Mouse (Mus musculus) liver, embryonic 12.5 days (tissue): ENCODE data around the gene Per2. TPM values are rescaled to one million over a fixed set of nuclear protein-coding genes. Genes with fewer than 3 reads are reported as not detected.
A peak's percentile ranks its signal among the peaks of the same experiment; 100 is the strongest.
"Not testable (repeated sequence)": the region's sequence is repeated elsewhere in the genome, so short reads cannot be mapped to it uniquely, and the experiment has no call there.

Experiments used
- ATAC-seq: fragments of 200-750 bp; cut with Nextera tagmentation; 2 replicates; pipeline ENCODE4 v1.8.0; 2017; ENCODE audit warnings: moderate number of reproducible peaks, mild to moderate bottlenecking, moderate library complexity
- H3K27ac ChIP-seq: fragments of 300-500 bp; sonication (generic); 2 replicates; pipeline ENCODE4 v1.5.1; 2016; ENCODE audit warnings: mild to moderate bottlenecking
- H3K27me3 ChIP-seq: fragments of 300-500 bp; sonication (generic); replicated peaks from 2 replicates; pipeline ENCODE4 v1.6.1; 2016; ENCODE audit warnings: mild to moderate bottlenecking, moderate library complexity
- H3K36me3 ChIP-seq: fragments of 300-500 bp; sonication (generic); 2 replicates; pipeline ENCODE4 v1.6.1; 2016; ENCODE audit warnings: mild to moderate bottlenecking, moderate library complexity
- H3K4me1 ChIP-seq: fragments of 300-500 bp; sonication (generic); 2 replicates; pipeline ENCODE4 v1.6.1; 2016
- H3K4me2 ChIP-seq: fragments of 300-500 bp; sonication (generic); 2 replicates; pipeline ENCODE4 v1.6.1; 2016; ENCODE audit warnings: mild to moderate bottlenecking, moderate library complexity
- H3K4me3 ChIP-seq: fragments of 300-500 bp; sonication (generic); 2 replicates; pipeline ENCODE4 v1.5.1; 2016; ENCODE audit warnings: mild to moderate bottlenecking, moderate library complexity
- H3K9ac ChIP-seq: fragments of 300-500 bp; sonication (generic); 2 replicates; pipeline ENCODE4 v1.6.1; 2016; ENCODE audit warnings: mild to moderate bottlenecking, moderate library complexity
- H3K9me3 ChIP-seq: fragments of 300-500 bp; sonication (generic); replicated peaks from 2 replicates; pipeline ENCODE4 v1.6.1; 2016; ENCODE audit warnings: mild to moderate bottlenecking, moderate library complexity
- whole genome bisulfite sequencing: fragments of 180-500 bp; shearing (Covaris S2); methylation state at CpG from one replicate; pipeline ENCODE4 v1.1.7; 2016; ENCODE audit not compliant: insufficient replicate concordance; 5-methylcytosine and 5-hydroxymethylcytosine counted together
- polyA plus RNA-seq: library from polyadenylated mRNA; unstranded; fragments of >200 nt; fragmentation: Nextera tagmentation; extraction: Ambion mirVana; gene quantifications from 2 replicates; pipeline ENCODE4 v1.2.1, GENCODE M21; 2016

The Per2 gene
- polyA plus RNA-seq, 1 experiment from 2014 or later, result 2.9 TPM

GRCm38 (mm10) chr1:91483304-91484010 lies 24.3 kb upstream of the Per2 start:
- no peaks in the 10 kb centered on the region for H3K4me1 ChIP-seq
- H3K27ac ChIP-seq, result no peak overlapping the region
- H3K4me2 ChIP-seq, result no peak overlapping the region
- peaks cover 7% of the 10 kb centered on the region; the same call in 1 of the 2 replicates for H3K27me3 ChIP-seq
- no peak overlapping the region for H3K9ac ChIP-seq
- WGBS, result 38% methylated on average over 10 of the region's 10 CpGs
- no peak overlapping the region for H3K4me3 ChIP-seq
- H3K9me3 ChIP-seq, result 0 out of 2 replicates have a peak, but pooled peaks cover 5% of the 10 kb centered on the region
- H3K36me3 ChIP-seq, result no peaks in the 10 kb centered on the region
- peak; percentile 59; the same call in 1 of the 2 replicates for ATAC-seq

- WGBS, result 54% methylated on average over 7 of the region's 7 CpGs
- Histone ChIP-seq H3K27ac (no peak overlapping the region), H3K27me3 (peaks cover 7% of the 10 kb centered on the region; the same call in 1 of the 2 replicates), H3K9me3 (0 out of 2 replicates have a peak, but pooled peaks cover 5% of the 10 kb centered on the region), H3K4me1 (no peaks in the 10 kb centered on the region), H3K9ac (no peak overlapping the region), H3K4me3 (no peak overlapping the region), H3K4me2 (no peak overlapping the region), H3K36me3 (no peaks in the 10 kb centered on the region)
- ATAC-seq, result no peak
Observed at GRCm38 (mm10) chr1:91482616-91483211, 23.6 kb upstream of the Per2 start.

GRCm38 (mm10) chr1:91478958-91479357 lies 19.8 kb upstream of the Per2 start:
- WGBS, result 67% methylated on average over 1 of the region's 1 CpGs
- ATAC-seq, result no peak
- H3K9ac ChIP-seq, result no peak overlapping the region
- no peak overlapping the region for H3K27ac ChIP-seq
- no peaks in the 10 kb centered on the region for H3K27me3 ChIP-seq
- H3K4me2 ChIP-seq, result no peak overlapping the region
- no peaks in the 10 kb centered on the region for H3K4me1 ChIP-seq
- H3K4me3 ChIP-seq, result no peak overlapping the region
- H3K9me3 ChIP-seq, result 0 out of 2 replicates have a peak, but pooled peaks cover 5% of the 10 kb centered on the region
- H3K36me3 ChIP-seq, result no peaks in the 10 kb centered on the region

DNA sequence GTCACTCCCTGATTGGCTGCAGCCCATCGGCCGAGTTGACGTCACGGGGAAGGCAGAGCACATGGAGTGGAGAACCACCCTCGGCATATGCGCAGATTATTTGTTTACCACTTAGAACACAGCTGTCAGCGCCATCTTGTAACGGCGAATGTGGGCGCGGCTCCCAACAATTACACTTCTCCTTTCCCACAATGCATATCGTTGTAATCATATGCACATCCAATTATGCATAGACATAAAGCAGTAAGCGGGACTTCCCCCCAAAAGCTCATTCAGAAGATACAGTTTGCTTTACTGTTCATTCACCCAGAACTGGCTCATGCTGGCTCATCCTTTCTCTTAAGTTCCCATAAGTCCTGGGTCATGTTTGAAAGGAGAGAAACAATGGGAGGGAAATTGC lies 19.0 kb upstream of the Per2 start:
- H3K4me1 ChIP-seq, H3K4me2 ChIP-seq, H3K9me3 ChIP-seq, H3K9ac ChIP-seq, H3K36me3 ChIP-seq, H3K27ac ChIP-seq, H3K27me3 ChIP-seq, ATAC-seq, H3K4me3 ChIP-seq: not testable (repeated sequence)
- WGBS, result 88% methylated on average over 13 of the region's 13 CpGs

DNA sequence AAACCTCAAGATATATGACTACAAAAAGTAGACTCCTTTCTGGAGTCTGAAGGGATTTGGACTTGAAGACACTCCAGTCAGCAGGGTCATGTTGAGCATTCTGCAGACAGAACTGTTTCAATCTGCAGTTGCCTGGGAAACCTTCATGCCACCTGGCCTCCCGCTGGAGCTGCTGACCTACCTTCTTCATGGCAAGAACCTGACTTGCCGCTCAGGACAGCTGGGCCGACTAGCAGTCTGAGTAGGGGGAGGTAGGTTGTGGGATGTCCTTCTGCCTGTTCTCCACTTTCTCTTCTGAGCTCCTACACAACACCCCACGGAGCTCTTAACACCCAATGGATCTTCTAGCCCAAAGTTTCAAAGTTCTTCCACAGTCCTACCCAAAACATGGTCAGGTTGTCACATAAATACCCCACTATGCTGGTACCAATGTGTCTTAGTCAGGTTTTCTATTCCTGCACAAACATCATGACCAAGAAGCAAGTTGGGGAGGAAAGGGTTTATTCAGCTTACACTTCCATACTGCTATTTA lies 10.8 kb upstream of the Per2 start:
- Histone ChIP-seq H3K9me3 (no peaks in the 10 kb centered on the region), H3K4me3 (no peak overlapping the region), H3K4me2 (no peak overlapping the region), H3K36me3 (no peaks in the 10 kb centered on the region), H3K9ac (no peak overlapping the region), H3K27ac (no peak overlapping the region), H3K27me3 (peaks cover 5% of the 10 kb centered on the region; the same call in 1 of the 2 replicates), H3K4me1 (no peaks in the 10 kb centered on the region)
- WGBS, result 60% methylated on average over 4 of the region's 4 CpGs
- ATAC-seq, result no peak

GRCm38 (mm10) chr1:91466186-91466585 lies 7.1 kb upstream of the Per2 start:
- Histone ChIP-seq H3K27me3 (peaks cover 8% of the 10 kb centered on the region; the same call in 1 of the 2 replicates), H3K9me3 (no peaks in the 10 kb centered on the region), H3K36me3 (no peaks in the 10 kb centered on the region), H3K9ac (no peak overlapping the region), H3K4me1 (peaks cover 4% of the 10 kb centered on the region; the same call in 1 of the 2 replicates), H3K4me3 (no peak overlapping the region), H3K27ac (0 out of 2 replicates have a peak overlapping the region, but pooled peaks have one; percentile 41), H3K4me2 (no peak overlapping the region)
- no peak for ATAC-seq
- 70% methylated on average over 6 of the region's 6 CpGs for WGBS

GRCm38 (mm10) chr1:91465244-91465643 lies 6.1 kb upstream of the Per2 start:
- H3K36me3 ChIP-seq, result no peaks in the 10 kb centered on the region
- H3K9ac ChIP-seq, result no peak overlapping the region
- H3K27ac ChIP-seq, result peak overlapping the region; percentile 76
- H3K4me3 ChIP-seq, result no peak overlapping the region
- WGBS, result 18% methylated on average over 1 of the region's 1 CpGs
- H3K27me3 ChIP-seq, result peaks cover 8% of the 10 kb centered on the region
- peak overlapping the region; percentile 18; the same call in 1 of the 2 replicates for H3K4me2 ChIP-seq
- peaks cover 10% of the 10 kb centered on the region for H3K4me1 ChIP-seq
- peak; percentile 47; the same call in 1 of the 2 replicates for ATAC-seq
- H3K9me3 ChIP-seq, result no peaks in the 10 kb centered on the region

DNA sequence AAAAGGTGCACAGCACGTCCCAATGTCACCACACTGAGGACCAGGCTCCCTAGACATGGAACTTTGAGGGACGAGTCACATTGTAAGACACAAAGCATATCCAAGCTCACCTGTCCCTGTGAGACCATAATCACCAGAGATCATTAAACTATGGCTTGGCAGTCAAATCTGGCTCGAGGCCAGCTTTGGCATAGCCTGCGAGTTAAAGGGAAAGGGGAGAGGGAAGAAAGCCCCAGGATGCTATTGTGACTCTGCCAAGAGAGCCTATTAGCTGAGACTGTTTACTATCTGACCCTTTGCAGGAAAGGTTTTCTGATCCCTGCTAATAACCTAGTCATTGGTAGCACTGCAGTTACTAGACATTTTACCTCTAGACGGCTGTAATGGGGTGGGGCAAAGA lies 5.3 kb upstream of the Per2 start:
- no peaks in the 10 kb centered on the region for H3K36me3 ChIP-seq
- H3K9ac ChIP-seq, result no peak overlapping the region
- H3K9me3 ChIP-seq, result no peaks in the 10 kb centered on the region
- no peak overlapping the region for H3K4me3 ChIP-seq
- H3K4me1 ChIP-seq, result peaks cover 19% of the 10 kb centered on the region
- peak overlapping the region; percentile 18; the same call in 1 of the 2 replicates for H3K4me2 ChIP-seq
- H3K27ac ChIP-seq, result peak overlapping the region; percentile 76; the same call in 1 of the 2 replicates
- H3K27me3 ChIP-seq, result peaks cover 8% of the 10 kb centered on the region
- WGBS, result 67% methylated on average over 5 of the region's 5 CpGs
- ATAC-seq, result no peak

GRCm38 (mm10) chr1:91463336-91463995 lies 4.3 kb upstream of the Per2 start:
- Histone ChIP-seq H3K9me3 (no peaks in the 10 kb centered on the region), H3K4me3 (no peak overlapping the region), H3K4me1 (peaks cover 24% of the 10 kb centered on the region), H3K27me3 (peaks cover 8% of the 10 kb centered on the region), H3K9ac (no peak overlapping the region), H3K4me2 (no peak overlapping the region), H3K27ac (no peak overlapping the region), H3K36me3 (no peaks in the 10 kb centered on the region)
- WGBS, result 74% methylated on average over 13 of the region's 13 CpGs
- ATAC-seq, result no peak

GRCm38 (mm10) chr1:91460564-91460963 lies 1.4 kb upstream of the Per2 start:
- ATAC-seq, result no peak
- peak overlapping the region; percentile 94 for H3K4me2 ChIP-seq
- H3K36me3 ChIP-seq, result no peaks in the 10 kb centered on the region
- H3K4me1 ChIP-seq, result peaks cover 46% of the 10 kb centered on the region
- WGBS, result 35% methylated on average over 4 of the region's 4 CpGs
- no peaks in the 10 kb centered on the region for H3K9me3 ChIP-seq
- H3K9ac ChIP-seq, result no peak overlapping the region
- H3K4me3 ChIP-seq, result no peak overlapping the region
- H3K27me3 ChIP-seq, result peaks cover 8% of the 10 kb centered on the region
- H3K27ac ChIP-seq, result no peak overlapping the region

DNA sequence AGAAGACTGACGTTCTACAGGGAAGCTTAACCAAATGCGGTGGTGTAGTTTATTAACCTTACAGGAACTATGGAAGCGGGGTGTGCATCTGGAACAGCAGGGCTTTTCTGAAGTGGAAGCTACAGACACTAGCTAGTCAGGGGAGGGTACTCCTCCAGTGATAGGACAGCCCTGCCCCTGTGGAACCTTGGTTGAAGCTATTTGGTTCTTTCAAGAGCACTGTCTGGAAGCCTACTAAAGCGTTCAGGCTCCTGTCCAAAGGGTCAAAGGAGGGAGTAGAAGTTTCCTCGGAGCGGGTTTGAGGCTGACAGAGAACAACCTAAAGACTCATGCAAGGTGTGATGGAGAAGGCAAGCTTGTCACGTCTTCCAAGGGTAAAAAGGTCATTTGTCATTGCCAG lies 945 bp upstream of the Per2 start:
- Histone ChIP-seq H3K4me1 (peaks cover 51% of the 10 kb centered on the region), H3K27me3 (peaks cover 5% of the 10 kb centered on the region), H3K4me3 (peak overlapping the region; percentile 67), H3K9ac (0 out of 2 replicates have a peak overlapping the region, but pooled peaks have one; percentile 62), H3K9me3 (no peaks in the 10 kb centered on the region), H3K36me3 (no peaks in the 10 kb centered on the region), H3K4me2 (peak overlapping the region; percentile 94), H3K27ac (no peak overlapping the region)
- ATAC-seq, result no peak
- 32% methylated on average over 7 of the region's 7 CpGs for WGBS
